Mouse (Mus musculus) heart, embryonic 12.5 days (tissue): Measurements from ENCODE around the gene Fam209. TPM values are rescaled to one million over a fixed set of nuclear protein-coding genes. Genes with fewer than 3 reads are reported as not detected.
A peak's percentile ranks its signal among the peaks of the same experiment; 100 is the strongest.

ENCODE experiments used
- ATAC-seq: fragments of 200-750 bp; cut with Nextera tagmentation; 2 replicates; pipeline ENCODE4 v1.8.0; 2017; ENCODE audit warnings: moderate TSS enrichment, moderate library complexity; ENCODE audit not compliant: insufficient number of reproducible peaks, low FRiP score
- H3K27ac ChIP-seq: fragments of 300-500 bp; sonication (generic); 2 replicates; pipeline ENCODE4 v1.5.1; 2016; ENCODE audit warnings: mild to moderate bottlenecking, moderate library complexity; ENCODE audit not compliant: poor library complexity, severe bottlenecking
- H3K27me3 ChIP-seq: fragments of 300-500 bp; sonication (generic); replicated peaks from 2 replicates; pipeline ENCODE4 v1.6.1; 2016; ENCODE audit warnings: mild to moderate bottlenecking, moderate library complexity
- H3K36me3 ChIP-seq: fragments of 300-500 bp; sonication (generic); 2 replicates; pipeline ENCODE4 v1.6.1; 2016; ENCODE audit warnings: mild to moderate bottlenecking, moderate library complexity
- H3K4me1 ChIP-seq: fragments of 300-500 bp; sonication (generic); replicated peaks from 2 replicates; pipeline ENCODE4 v1.6.1; 2016; ENCODE audit warnings: mild to moderate bottlenecking
- H3K4me2 ChIP-seq: fragments of 300-500 bp; sonication (generic); 2 replicates; pipeline ENCODE4 v1.6.1; 2016; ENCODE audit warnings: mild to moderate bottlenecking, moderate library complexity
- H3K4me3 ChIP-seq: fragments of 300-500 bp; sonication (generic); 2 replicates; pipeline ENCODE4 v1.5.1; 2016; ENCODE audit warnings: mild to moderate bottlenecking
- H3K9ac ChIP-seq: fragments of 300-500 bp; sonication (generic); 2 replicates; pipeline ENCODE4 v1.6.1; 2016; ENCODE audit warnings: mild to moderate bottlenecking, moderate library complexity
- H3K9me3 ChIP-seq: fragments of 300-500 bp; sonication (generic); replicated peaks from 2 replicates; pipeline ENCODE4 v1.6.1; 2016; ENCODE audit warnings: mild to moderate bottlenecking, moderate library complexity
- WGBS: fragments of 180-500 bp; shearing (Covaris S2); methylation state at CpG from one replicate; pipeline ENCODE4 v1.1.7; 2016; 5-methylcytosine and 5-hydroxymethylcytosine counted together
- polyA plus RNA-seq: library from polyadenylated mRNA; unstranded; fragments of >200 nt; fragmentation: Nextera tagmentation; extraction: Ambion mirVana; gene quantifications from 2 replicates; pipeline ENCODE4 v1.2.1, GENCODE M21; 2016

Gene Fam209
- polyA plus RNA-seq, 1 experiment from 2014 or later, result 0.26 TPM

DNA sequence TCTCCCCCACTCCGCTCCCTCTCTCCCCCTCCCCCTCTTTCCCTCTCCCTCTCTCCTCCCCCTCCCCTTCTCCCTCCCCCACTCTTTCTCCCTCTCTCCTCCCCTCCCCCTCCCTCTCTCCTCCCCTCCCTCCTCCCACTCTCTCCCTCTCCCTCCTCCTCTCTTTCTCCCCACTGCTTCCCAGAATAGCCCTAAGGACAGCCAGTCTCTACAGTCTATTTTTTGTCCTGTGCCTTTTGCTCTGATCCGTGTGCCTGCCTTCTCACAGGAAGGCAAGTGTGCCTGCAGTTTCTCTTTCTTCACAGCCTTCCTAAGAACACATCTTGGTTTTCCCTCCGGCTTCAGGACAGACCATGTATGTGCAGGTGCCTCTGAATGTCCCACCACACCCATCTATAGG is 5.0 kb downstream of the Fam209 start:
- WGBS, result 26% methylated on average over 3 of the region's 3 CpGs
- peak overlapping the region; percentile 53 for H3K27ac ChIP-seq
- peak overlapping the region; percentile 61 for H3K4me2 ChIP-seq
- no peaks in the 10 kb centered on the region for H3K27me3 ChIP-seq
- no peaks in the 10 kb centered on the region for H3K36me3 ChIP-seq
- peak overlapping the region; percentile 37; the same call in 1 of the 2 replicates for H3K9ac ChIP-seq
- peak overlapping the region; percentile 37 for H3K4me3 ChIP-seq
- no peaks in the 10 kb centered on the region for H3K9me3 ChIP-seq
- no peak for ATAC-seq
- peaks cover 13% of the 10 kb centered on the region for H3K4me1 ChIP-seq

DNA sequence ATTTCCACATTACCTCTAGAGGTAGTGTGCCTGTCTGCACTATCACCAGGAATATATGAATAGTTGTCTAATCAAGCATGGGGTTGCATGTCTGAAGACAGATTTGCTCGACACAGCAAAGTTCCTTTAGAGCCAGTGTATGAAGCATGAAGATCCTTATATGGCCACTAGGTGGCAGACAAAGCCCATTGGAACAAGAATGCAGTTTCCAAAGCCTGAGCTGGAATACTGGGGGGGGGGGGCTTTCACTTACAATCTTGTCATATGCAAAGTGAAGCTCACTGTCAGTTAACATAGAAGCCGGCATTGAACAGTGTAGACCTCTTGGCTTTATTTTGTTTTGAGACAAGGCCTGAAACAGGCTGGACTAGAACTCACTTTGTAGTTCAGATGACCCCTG is 5.5 kb downstream of the Fam209 start:
- H3K4me3 ChIP-seq, result peak overlapping the region; percentile 37
- no peak for ATAC-seq
- H3K27ac ChIP-seq, result no peak overlapping the region
- WGBS, result 4% methylated on average over 2 of the region's 2 CpGs
- no peaks in the 10 kb centered on the region for H3K36me3 ChIP-seq
- peak overlapping the region; percentile 61 for H3K4me2 ChIP-seq
- H3K9ac ChIP-seq, result peak overlapping the region; percentile 37; the same call in 1 of the 2 replicates
- H3K9me3 ChIP-seq, result no peaks in the 10 kb centered on the region
- H3K4me1 ChIP-seq, result peaks cover 13% of the 10 kb centered on the region
- H3K27me3 ChIP-seq, result no peaks in the 10 kb centered on the region

DNA sequence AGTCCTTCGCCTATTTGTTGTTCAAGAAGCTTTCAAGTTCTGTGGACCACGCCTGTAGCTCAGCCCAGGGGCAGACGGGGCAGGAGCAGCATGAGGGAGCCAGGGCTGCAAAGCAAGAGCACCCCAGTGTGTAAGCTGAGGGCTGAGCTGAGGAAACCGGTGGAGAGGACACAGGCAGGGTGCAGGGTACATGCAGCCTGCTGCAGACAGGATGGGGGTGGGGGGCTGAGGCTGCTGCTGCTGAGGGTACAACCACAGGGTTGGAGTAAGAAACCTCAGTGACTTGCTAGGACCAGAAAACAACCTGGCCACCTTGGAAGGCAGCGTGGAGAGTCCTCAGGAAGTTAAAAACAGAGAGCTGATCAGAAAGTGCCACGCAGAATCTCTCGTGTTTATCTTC is 8.0 kb downstream of the Fam209 start:
- Histone ChIP-seq H3K4me3 (no peak overlapping the region), H3K4me2 (no peak overlapping the region), H3K27me3 (no peaks in the 10 kb centered on the region), H3K27ac (no peak overlapping the region), H3K9me3 (no peaks in the 10 kb centered on the region), H3K9ac (no peak overlapping the region), H3K36me3 (no peaks in the 10 kb centered on the region), H3K4me1 (peaks cover 8% of the 10 kb centered on the region)
- WGBS, result 53% methylated on average over 7 of the region's 7 CpGs
- no peak for ATAC-seq

DNA sequence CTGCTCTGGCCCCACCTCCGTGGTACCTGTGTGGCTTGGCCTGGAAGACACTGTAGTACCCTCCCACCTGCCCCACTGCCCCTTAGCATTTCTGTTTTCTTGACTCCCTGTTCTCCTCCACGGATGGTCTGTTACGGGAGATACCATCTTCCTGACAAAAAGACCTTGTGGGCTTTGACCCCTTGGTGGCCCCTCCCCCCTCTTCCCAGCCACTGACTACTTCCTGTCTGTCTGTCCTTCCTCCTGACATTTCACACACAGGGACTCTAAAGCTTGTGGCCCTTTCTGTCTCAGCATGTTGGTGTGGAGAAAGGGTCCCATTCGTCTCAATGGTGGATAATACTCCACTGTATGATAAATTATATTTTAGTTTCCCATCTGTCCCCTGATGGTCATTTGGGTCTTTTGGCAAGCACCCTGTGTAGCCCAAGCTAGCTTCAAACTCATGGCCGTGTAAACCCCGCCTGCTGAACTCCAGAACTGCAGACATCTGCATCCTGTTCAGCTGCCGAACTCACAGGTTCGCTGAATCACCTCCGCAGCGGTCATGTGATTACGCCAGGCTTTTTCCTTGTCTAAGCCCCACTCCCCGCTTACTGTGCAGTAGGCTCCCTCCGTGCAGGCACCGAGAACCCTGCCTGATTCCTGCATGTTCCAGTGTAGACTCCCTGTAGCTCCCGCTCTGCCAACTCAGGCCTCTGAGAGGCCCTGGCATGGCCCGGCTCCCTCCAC is 9.5 kb downstream of the Fam209 start:
- no peak for ATAC-seq
- H3K9me3 ChIP-seq, result no peaks in the 10 kb centered on the region
- WGBS, result 78% methylated on average over 16 of the region's 16 CpGs
- H3K4me2 ChIP-seq, result no peak overlapping the region
- peaks cover 4% of the 10 kb centered on the region for H3K4me1 ChIP-seq
- no peaks in the 10 kb centered on the region for H3K27me3 ChIP-seq
- H3K4me3 ChIP-seq, result no peak overlapping the region
- no peaks in the 10 kb centered on the region for H3K36me3 ChIP-seq
- H3K27ac ChIP-seq, result no peak overlapping the region
- H3K9ac ChIP-seq, result no peak overlapping the region

DNA sequence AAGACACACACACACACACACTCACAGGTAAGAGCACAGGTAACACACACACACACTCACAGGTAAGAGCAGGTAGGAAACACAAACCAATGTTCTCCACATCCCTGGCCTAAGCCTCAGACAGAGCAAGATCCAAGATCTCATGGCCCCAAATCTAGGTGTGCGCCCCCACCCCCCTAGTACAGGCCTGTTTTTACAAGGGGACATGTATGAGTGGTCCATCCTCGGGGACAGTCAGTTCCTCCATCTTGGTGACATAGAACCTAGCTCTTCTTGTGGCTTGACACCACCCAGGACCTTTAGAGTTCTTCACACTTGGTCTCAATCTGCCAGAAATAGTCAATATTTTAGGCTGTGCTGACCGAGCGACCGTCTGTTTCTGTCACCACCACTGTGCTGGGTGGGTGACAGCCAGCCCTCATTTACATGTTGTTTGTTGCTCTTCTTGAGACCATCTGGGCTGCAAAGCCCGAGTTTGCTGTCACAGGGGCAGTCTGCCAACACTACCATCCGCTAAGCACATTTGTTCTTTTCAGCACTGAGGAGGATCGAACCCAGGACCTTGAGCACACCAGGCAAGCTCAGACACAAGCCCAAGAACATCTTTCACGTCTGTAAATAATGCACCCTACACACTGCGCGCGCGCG is 11.6 kb downstream of the Fam209 start:
- H3K27ac ChIP-seq, result no peak overlapping the region
- H3K4me1 ChIP-seq, result no peaks in the 10 kb centered on the region
- no peak for ATAC-seq
- H3K36me3 ChIP-seq, result no peaks in the 10 kb centered on the region
- no peak overlapping the region for H3K4me2 ChIP-seq
- H3K27me3 ChIP-seq, result no peaks in the 10 kb centered on the region
- no peaks in the 10 kb centered on the region for H3K9me3 ChIP-seq
- WGBS, result 81% methylated on average over 14 of the region's 14 CpGs
- no peak overlapping the region for H3K9ac ChIP-seq
- H3K4me3 ChIP-seq, result no peak overlapping the region

DNA sequence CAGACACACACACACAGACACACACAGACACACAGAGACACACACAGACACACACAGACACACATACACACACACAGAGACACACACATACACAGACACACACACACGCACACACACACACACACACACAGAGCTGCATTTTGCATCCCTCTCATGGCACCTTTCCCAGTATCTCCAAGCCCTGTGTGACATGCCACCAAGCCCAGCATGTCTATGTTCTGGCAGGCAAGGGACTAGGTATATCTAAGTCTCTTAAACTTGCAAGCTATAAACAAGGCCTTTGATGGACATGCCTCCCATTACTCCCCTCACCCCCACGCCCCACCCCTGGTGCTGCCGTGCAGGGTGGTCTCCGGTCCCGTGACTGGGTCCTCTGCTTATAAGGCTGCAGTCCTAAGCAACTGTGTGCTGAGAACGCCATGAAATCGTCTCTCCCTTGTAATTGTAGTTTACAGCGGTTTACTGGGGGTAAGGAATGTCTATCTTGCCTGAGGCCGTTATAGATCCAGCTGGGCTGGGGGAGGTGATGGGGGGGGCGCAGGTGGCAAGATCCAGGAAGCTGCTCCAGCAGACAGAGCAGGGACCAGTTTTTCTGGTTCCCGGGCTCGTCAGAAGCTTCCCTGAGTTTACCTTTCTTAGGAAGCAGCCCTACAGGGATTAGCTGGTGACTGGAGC is 12.5 kb downstream of the Fam209 start:
- Histone ChIP-seq H3K4me1 (no peaks in the 10 kb centered on the region), H3K9me3 (no peaks in the 10 kb centered on the region), H3K27ac (no peak overlapping the region), H3K27me3 (no peaks in the 10 kb centered on the region), H3K4me3 (no peak overlapping the region), H3K9ac (no peak overlapping the region), H3K36me3 (no peaks in the 10 kb centered on the region), H3K4me2 (no peak overlapping the region)
- WGBS, result 52% methylated on average over 12 of the region's 12 CpGs
- ATAC-seq, result no peak

DNA sequence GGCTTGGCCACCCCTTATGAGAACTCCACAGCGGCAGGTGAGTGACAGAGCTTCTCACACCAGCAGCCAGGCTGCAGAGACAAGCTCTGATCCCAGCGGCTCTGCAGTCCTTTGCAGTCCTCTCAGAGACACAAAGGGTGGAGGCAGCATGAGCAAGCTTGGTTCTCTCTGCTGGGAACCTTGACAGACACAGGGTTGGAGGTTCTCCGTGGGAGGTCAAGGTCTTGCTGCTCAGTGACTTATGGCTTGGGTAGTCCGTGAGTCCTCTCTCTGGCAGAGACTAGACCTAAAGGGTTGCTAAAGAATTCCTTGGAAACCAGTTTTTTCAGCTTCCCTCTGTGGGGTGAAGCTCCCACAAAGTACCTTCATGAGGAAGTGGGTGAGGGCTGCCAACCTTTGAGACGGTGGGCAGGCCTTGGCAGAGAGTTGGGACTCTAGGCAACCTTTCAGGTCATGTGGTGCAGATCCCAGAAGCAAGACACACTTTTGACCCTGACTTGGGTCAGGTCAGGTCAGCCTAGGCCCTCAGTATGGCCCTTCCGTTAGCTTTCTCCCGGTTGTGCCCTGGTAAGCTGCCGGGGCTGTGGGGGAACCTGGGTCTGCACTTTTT is 24.5 kb downstream of the Fam209 start:
- WGBS, result 77% methylated on average over 8 of the region's 8 CpGs
- Histone ChIP-seq H3K9me3 (0 out of 2 replicates have a peak, but pooled peaks cover 3% of the 10 kb centered on the region), H3K4me3 (no peak overlapping the region), H3K4me2 (no peak overlapping the region), H3K36me3 (no peaks in the 10 kb centered on the region), H3K27me3 (no peaks in the 10 kb centered on the region), H3K4me1 (0 out of 2 replicates have a peak, but pooled peaks cover 4% of the 10 kb centered on the region), H3K9ac (no peak overlapping the region), H3K27ac (no peak overlapping the region)
- no peak for ATAC-seq

DNA sequence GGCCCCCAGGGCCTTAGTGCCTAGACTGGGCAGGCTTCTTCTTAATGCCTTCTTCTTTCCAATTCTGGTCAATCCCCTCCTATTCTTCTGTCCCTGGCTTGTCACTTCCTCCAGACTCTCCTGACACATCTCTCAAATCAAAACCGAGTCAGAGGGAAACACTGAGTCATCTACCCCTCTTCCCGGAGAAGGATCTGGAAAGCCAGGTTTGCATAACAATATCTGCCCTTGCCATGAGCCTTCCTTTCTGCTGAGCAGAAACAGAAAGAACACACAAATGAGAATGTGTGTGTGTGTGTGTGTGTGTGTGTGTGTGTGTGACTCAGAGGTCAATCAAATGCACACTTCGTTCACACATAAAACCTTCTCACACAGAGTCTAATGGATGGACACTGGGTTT is 26.5 kb downstream of the Fam209 start:
- Histone ChIP-seq H3K4me2 (no peak overlapping the region), H3K9ac (no peak overlapping the region), H3K36me3 (no peaks in the 10 kb centered on the region), H3K4me3 (no peak overlapping the region), H3K4me1 (0 out of 2 replicates have a peak, but pooled peaks cover 4% of the 10 kb centered on the region), H3K27me3 (0 out of 2 replicates have a peak, but pooled peaks cover 3% of the 10 kb centered on the region), H3K9me3 (no peaks in the 10 kb centered on the region), H3K27ac (no peak overlapping the region)
- 40% methylated on average over 3 of the region's 3 CpGs for WGBS
- ATAC-seq, result 0 out of 2 replicates have a peak, but pooled peaks have one; percentile 30

DNA sequence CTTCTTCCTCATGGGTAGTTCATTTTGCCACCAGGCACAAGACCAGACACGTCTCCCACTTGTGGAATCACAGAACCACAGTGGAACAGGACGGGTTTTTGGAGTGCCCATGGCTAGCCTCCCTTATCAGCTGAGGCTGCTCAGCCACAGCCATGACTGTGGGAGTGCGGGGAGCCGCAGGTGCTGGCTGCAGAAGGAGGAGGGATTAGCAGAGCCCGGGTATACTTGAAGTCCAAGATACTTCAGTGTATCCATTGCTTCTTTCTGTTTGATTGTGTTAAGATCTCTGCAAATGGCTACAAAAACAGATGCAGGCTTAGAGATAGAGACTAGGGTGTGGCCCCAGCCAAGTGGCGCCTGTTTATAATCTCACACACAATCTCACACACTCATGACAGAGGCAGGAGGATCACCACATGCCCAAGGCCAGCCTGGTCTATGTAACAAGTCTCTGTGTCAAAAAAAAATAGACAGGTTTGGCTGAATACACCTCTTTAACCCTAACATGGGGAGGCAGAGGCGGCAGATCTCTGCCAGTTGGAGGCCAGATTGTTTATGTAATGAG is 28.5 kb downstream of the Fam209 start:
- H3K27ac ChIP-seq, result no peak overlapping the region
- H3K36me3 ChIP-seq, result no peaks in the 10 kb centered on the region
- H3K4me2 ChIP-seq, result no peak overlapping the region
- H3K9me3 ChIP-seq, result no peaks in the 10 kb centered on the region
- 20% methylated on average over 7 of the region's 7 CpGs for WGBS
- H3K4me1 ChIP-seq, result 0 out of 2 replicates have a peak, but pooled peaks cover 4% of the 10 kb centered on the region
- H3K4me3 ChIP-seq, result no peak overlapping the region
- H3K27me3 ChIP-seq, result 0 out of 2 replicates have a peak, but pooled peaks cover 3% of the 10 kb centered on the region
- no peak for ATAC-seq
- H3K9ac ChIP-seq, result no peak overlapping the region

DNA sequence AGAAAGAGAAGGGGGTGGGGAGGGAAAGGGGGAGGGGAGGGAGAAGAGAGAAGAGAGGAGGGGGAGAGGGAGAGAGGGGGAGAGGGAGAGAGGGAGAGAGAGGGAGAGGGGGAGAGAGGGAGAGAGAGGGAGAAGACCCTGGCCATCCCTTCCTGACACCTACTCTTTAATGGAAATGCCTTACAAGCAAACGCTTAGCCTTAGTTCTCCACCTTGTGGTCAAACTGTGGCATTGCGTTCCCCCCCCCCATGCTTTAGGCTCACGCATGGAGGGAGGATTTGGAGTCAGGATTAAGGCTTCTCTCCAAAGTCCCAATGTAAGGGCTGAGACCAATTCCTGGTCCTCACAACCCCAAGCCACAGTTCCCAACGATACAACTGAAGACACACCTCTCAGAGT is 29.0 kb downstream of the Fam209 start:
- Histone ChIP-seq H3K9me3 (no peaks in the 10 kb centered on the region), H3K4me1 (0 out of 2 replicates have a peak, but pooled peaks cover 4% of the 10 kb centered on the region), H3K27me3 (0 out of 2 replicates have a peak, but pooled peaks cover 3% of the 10 kb centered on the region), H3K4me2 (no peak overlapping the region), H3K27ac (no peak overlapping the region), H3K9ac (no peak overlapping the region), H3K36me3 (no peaks in the 10 kb centered on the region), H3K4me3 (no peak overlapping the region)
- ATAC-seq, result no peak; the same call in 1 of the 2 replicates
- WGBS, result 4% methylated on average over 4 of the region's 4 CpGs
